Mouse (Mus musculus) C2C12 (cell line): ENCODE measurements around the gene Ccdc103.

Experiments used
- CEBPB ChIP-seq: IDR thresholded peaks from one replicate; pipeline ENCODE4 v1.6.1; 2011; ENCODE audit warnings: low read depth, mild to moderate bottlenecking, control low read depth, moderate library complexity
- CTCF ChIP-seq: IDR thresholded peaks from one replicate; pipeline ENCODE4 v1.5.1; 2011; ENCODE audit not compliant: control insufficient read depth, insufficient read depth, insufficient read length
- MAX ChIP-seq: IDR thresholded peaks from one replicate; pipeline ENCODE4 v1.6.1; 2011; ENCODE audit warnings: mild to moderate bottlenecking, control low read depth
- MYOD1 ChIP-seq: IDR thresholded peaks from one replicate; pipeline ENCODE4 v1.6.1; 2011; ENCODE audit warnings: low read depth; ENCODE audit not compliant: control insufficient read depth, insufficient read length
- USF1 ChIP-seq: IDR thresholded peaks from one replicate; pipeline ENCODE4 v1.6.1; 2011; ENCODE audit warnings: low read depth, mild to moderate bottlenecking, control low read depth, moderate library complexity

GRCm38 (mm10) chr11:102874801-102875334 lies 6.1 kb upstream of the Ccdc103 start:
- no peak for TF ChIP-seq CTCF
- TF ChIP-seq MYOD1 = no peak
- no peak for TF ChIP-seq MAX
- no peak for TF ChIP-seq CEBPB
- no peak for TF ChIP-seq USF1
